Comparison of ENCODE assay signal across 18 mouse cellular contexts in the genomic region with DNA sequence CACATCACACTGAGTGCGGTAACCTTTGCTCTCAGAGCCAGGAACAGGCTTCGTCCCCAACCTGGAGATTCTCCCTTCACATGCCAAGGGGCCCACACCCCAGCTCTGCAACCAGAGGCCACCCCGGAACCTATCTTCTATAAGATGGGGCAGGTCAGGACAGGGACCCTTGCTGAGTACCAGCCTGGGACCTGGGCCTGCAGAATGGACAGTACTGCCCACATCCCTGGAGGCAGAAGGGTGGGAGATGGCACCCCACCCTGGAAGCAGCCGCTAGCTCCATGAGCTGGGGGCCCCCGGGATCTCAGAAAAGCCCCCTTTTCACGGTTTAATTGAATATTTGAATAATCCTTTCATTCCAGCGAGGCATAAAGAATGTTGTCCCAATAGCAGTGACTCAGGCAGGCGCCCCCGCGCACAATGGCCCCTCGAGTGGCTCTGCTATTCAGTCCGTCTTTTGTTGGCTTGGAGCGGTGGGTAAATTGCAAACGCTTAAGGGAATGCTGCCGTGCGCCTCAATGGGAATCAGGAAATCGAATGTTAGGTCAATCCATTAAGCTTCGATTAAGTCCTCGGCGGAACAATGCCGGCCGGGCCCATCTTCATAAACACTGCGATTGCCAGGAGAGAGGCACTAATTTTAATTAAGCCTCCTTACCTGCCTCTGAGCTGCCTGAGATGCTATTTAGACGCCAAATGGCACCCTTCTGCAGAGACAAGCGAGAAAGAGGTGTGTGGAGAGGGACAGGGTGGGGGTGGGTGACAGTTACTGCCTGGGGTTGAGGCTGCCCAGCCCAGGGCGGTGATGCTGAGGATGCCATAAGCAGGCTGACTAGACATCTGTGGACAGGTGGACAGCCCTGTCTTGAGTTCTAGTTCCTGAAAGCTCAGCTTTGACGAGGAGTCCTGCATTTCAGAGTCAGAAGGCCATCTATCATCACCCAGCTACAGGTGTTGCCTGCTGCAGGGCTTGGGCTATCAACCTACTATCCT. TPM values are rescaled to one million over a fixed set of nuclear protein-coding genes. Genes with fewer than 3 reads are reported as not detected.
A peak's percentile ranks its signal among the peaks of the same experiment; 100 is the strongest.
DNase-seq lines count a peak whose midpoint lies in the region; ATAC-seq lines count a peak whose summit lies in the region.
"Had no signal": no experiment of that assay in that cellular context is flagged by ENCODE, and none has a peak within 500 bp of the region (broad histone marks: within the 10 kb centered on the region; RNA-seq: fewer than 3 reads in every experiment).

No protein-coding gene starts in this region.

- H3K36me3 ChIP-seq in hindbrain, embryonic 13.5 days, result no peaks in the 10 kb centered on the region
- no peaks in the 10 kb centered on the region for H3K36me3 ChIP-seq in midbrain, embryonic 16.5 days (ENCODE audit: control insufficient read depth, insufficient read depth, low read length)
- H3K36me3 ChIP-seq: embryonic facial prominence, embryonic 13.5 days; heart, embryonic 13.5 days; limb, embryonic 12.5 days had no signal

- DNase-seq in embryo, embryonic 10 days (ENCODE audit: low spot score), result peak; percentile 67
- DNase-seq in embryo, embryonic 9.5 days (ENCODE audit: extremely low spot score), result no peak
- DNase-seq in cerebellum, postnatal 10 days, result no peak
- no peak for DNase-seq in spleen, postnatal 10 days (ENCODE audit: low spot score in 2 of 2)
- DNase-seq in lung, postnatal 36 days, result no peak
- DNase-seq: adrenal gland, postnatal 36 days; cerebellum, adult 11-12 months; gastrocnemius, postnatal 25 days; thymus, postnatal 25 days had no signal

- peaks cover 70% of the 10 kb centered on the region for H3K27me3 ChIP-seq in hindbrain, embryonic 13.5 days
- peaks cover 17% of the 10 kb centered on the region for H3K27me3 ChIP-seq in midbrain, embryonic 16.5 days (ENCODE audit: control insufficient read depth, insufficient read depth, low read depth, low read length)

- H3K4me2 ChIP-seq in hindbrain, embryonic 13.5 days, result peak overlapping the region; percentile 32
- peak overlapping the region; percentile 28 for H3K4me2 ChIP-seq in midbrain, embryonic 16.5 days (ENCODE audit: low read length)
- H3K4me2 ChIP-seq: embryonic facial prominence, embryonic 13.5 days; heart, embryonic 13.5 days; limb, embryonic 12.5 days had no signal

- WGBS in hindbrain, embryonic 13.5 days, result 16% methylated on average over 27 of the region's 27 CpGs
- WGBS in midbrain, embryonic 16.5 days, result 13% methylated on average over 27 of the region's 27 CpGs

- no peaks in the 10 kb centered on the region for H3K9me3 ChIP-seq in hindbrain, embryonic 13.5 days
- H3K9me3 ChIP-seq in midbrain, embryonic 16.5 days (replicated peaks; ENCODE audit: control insufficient read depth, low read length, poor library complexity, severe bottlenecking), result no peaks in the 10 kb centered on the region
- H3K9me3 ChIP-seq: embryonic facial prominence, embryonic 13.5 days; heart, embryonic 13.5 days; limb, embryonic 12.5 days had no signal

- H3K4me1 ChIP-seq in hindbrain, embryonic 13.5 days (replicated peaks), result peaks cover 16% of the 10 kb centered on the region
- peaks cover 8% of the 10 kb centered on the region for H3K4me1 ChIP-seq in midbrain, embryonic 16.5 days (ENCODE audit: control insufficient read depth, insufficient read depth, low read length)
- H3K4me1 ChIP-seq: heart, embryonic 13.5 days; limb, embryonic 12.5 days had no signal

- peak; percentile 24; the same call in 1 of the 2 replicates for ATAC-seq in hindbrain, embryonic 13.5 days (ENCODE audit: low FRiP score)
- peak; percentile 28; the same call in 1 of the 2 replicates for ATAC-seq in midbrain, embryonic 16.5 days
- no peak for ATAC-seq in monocyte, adult 5-6 weeks (replicated peaks; ENCODE audit: insufficient number of reproducible peaks, low FRiP score, low TSS enrichment, poor library complexity, severe bottlenecking)

- 0 out of 2 replicates have a peak overlapping the region, but pooled peaks have one; percentile 30 for H3K27ac ChIP-seq in hindbrain, embryonic 13.5 days
- no peak overlapping the region for H3K27ac ChIP-seq in midbrain, embryonic 16.5 days (ENCODE audit: low read length)
- H3K27ac ChIP-seq: embryonic facial prominence, embryonic 13.5 days; heart, embryonic 13.5 days; kidney, postnatal 0 days; limb, embryonic 12.5 days; macrophage had no signal

- 0 out of 2 replicates have a peak overlapping the region, but pooled peaks have one; percentile 10 for H3K9ac ChIP-seq in hindbrain, embryonic 13.5 days
- peak overlapping the region; percentile 34; the same call in 1 of the 2 replicates for H3K9ac ChIP-seq in midbrain, embryonic 16.5 days (ENCODE audit: low read depth, low read length)
- H3K9ac ChIP-seq: embryonic facial prominence, embryonic 13.5 days; heart, embryonic 13.5 days; limb, embryonic 12.5 days had no signal

- H3K4me3 ChIP-seq in hindbrain, embryonic 13.5 days, result no peak overlapping the region
- H3K4me3 ChIP-seq in midbrain, embryonic 16.5 days (ENCODE audit: low read depth, low read length), result no peak overlapping the region
- H3K4me3 ChIP-seq: embryonic facial prominence, embryonic 13.5 days; heart, embryonic 13.5 days; limb, embryonic 12.5 days had no signal

RNA-seq across cellular contexts. Expression of a gene that starts 16.9 kb away (rescaled TPM):
- 0.09 TPM in 1 of 2 replicates, not detected in the other for polyA plus RNA-seq in hindbrain, embryonic 13.5 days (2015; fragmentation: Nextera tagmentation; extraction: Ambion mirVana)
- polyA plus RNA-seq in midbrain, embryonic 16.5 days (2015; fragmentation: Nextera tagmentation; extraction: Ambion mirVana), result 0.25 and 1.5 TPM in 2 replicates
- not detected in 3 replicates for total RNA-seq in monocyte, adult 5-6 weeks (2017)
- total RNA-seq: gastrocnemius, postnatal 25 days; layer of hippocampus, postnatal 14 days had no signal
- polyA plus RNA-seq: heart, embryonic 13.5 days; macrophage had no signal

RNA-seq across cellular contexts. Expression of a gene that starts 53.5 kb away (rescaled TPM):
- 314 and 317 TPM in 2 replicates for polyA plus RNA-seq in hindbrain, embryonic 13.5 days (2015; fragmentation: Nextera tagmentation; extraction: Ambion mirVana)
- 260 and 275 TPM in 2 replicates for polyA plus RNA-seq in midbrain, embryonic 16.5 days (2015; fragmentation: Nextera tagmentation; extraction: Ambion mirVana)
- 165 to 226 TPM (median 206 TPM) in 3 replicates for total RNA-seq in monocyte, adult 5-6 weeks (2017)
